Mouse (Mus musculus): ENCODE results near the gene Tbx10.
"Not testable (repeated sequence)": the region's sequence is repeated elsewhere in the genome, so short reads cannot be mapped to it uniquely, and the experiment has no call there.

- TF ChIP-seq CTCF (IDR thresholded peaks at IDR 0.05); POLR2A (IDR thresholded peaks at IDR 0.05; ENCODE audit: insufficient read depth, low read depth, low read length); EP300 (IDR thresholded peaks at IDR 0.05; ENCODE audit: insufficient read depth, low read depth, low read length): not testable (repeated sequence)
Observed at GRCm38 (mm10) chr19:4041500-4041899, 48.9 kb downstream of the Tbx10 start.

All from heart, adult 2 months (tissue).